Mouse (Mus musculus) lung, embryonic 16.5 days (tissue): Measurements from ENCODE around the gene Map1lc3a. TPM values are rescaled to one million over a fixed set of nuclear protein-coding genes. Genes with fewer than 3 reads are reported as not detected.
A peak's percentile ranks its signal among the peaks of the same experiment; 100 is the strongest.

Source experiments
- ATAC-seq: fragments of 200-750 bp; cut with Nextera tagmentation; 2 replicates; pipeline ENCODE4 v1.8.0; 2017; ENCODE audit warnings: low read depth, mild to moderate bottlenecking, moderate library complexity
- H3K27ac ChIP-seq: fragments of 300-500 bp; sonication (generic); 2 replicates; pipeline ENCODE4 v1.5.1; 2014; ENCODE audit warnings: mild to moderate bottlenecking, control low read depth, low read length
- H3K27me3 ChIP-seq: fragments of 300-500 bp; sonication (generic); 2 replicates; pipeline ENCODE4 v1.6.1; 2014; ENCODE audit warnings: low read depth, low read length, mixed read lengths; ENCODE audit not compliant: control insufficient read depth, insufficient read depth
- H3K36me3 ChIP-seq: fragments of 300-500 bp; sonication (generic); 2 replicates; pipeline ENCODE4 v1.6.1; 2014; ENCODE audit warnings: low read length; ENCODE audit not compliant: control insufficient read depth, insufficient read depth
- H3K4me1 ChIP-seq: fragments of 300-500 bp; sonication (generic); replicated peaks from 2 replicates; pipeline ENCODE4 v1.6.1; 2014; ENCODE audit warnings: low read length, mixed read lengths; ENCODE audit not compliant: control insufficient read depth, insufficient read depth
- H3K4me2 ChIP-seq: fragments of 300-500 bp; sonication (generic); 2 replicates; pipeline ENCODE4 v1.6.1; 2014; ENCODE audit warnings: low read depth, low read length, control low read depth
- H3K4me3 ChIP-seq: fragments of 300-500 bp; sonication (generic); 2 replicates; pipeline ENCODE4 v1.5.1; 2014; ENCODE audit warnings: mild to moderate bottlenecking, low read length, control low read depth
- H3K9ac ChIP-seq: fragments of 300-500 bp; sonication (generic); 2 replicates; pipeline ENCODE4 v1.6.1; 2014; ENCODE audit warnings: low read length, control low read depth
- H3K9me3 ChIP-seq: fragments of 300-500 bp; sonication (generic); 2 replicates; pipeline ENCODE4 v1.6.1; 2016; ENCODE audit warnings: low read length; ENCODE audit not compliant: control insufficient read depth
- WGBS: fragments of 180-500 bp; shearing (Covaris S2); extraction: QIAGEN DNeasy Blood & Tissue Kit; methylation state at CpG from one replicate; pipeline ENCODE4 v1.1.7; 2014; 5-methylcytosine and 5-hydroxymethylcytosine counted together
- polyA plus RNA-seq: library from polyadenylated mRNA; unstranded; fragments of >200 nt; fragmentation: Nextera tagmentation; extraction: Ambion mirVana; gene quantifications from 2 replicates; pipeline ENCODE4 v1.2.1, GENCODE M21; 2015

Gene Map1lc3a
- polyA plus RNA-seq, 1 experiment from 2014 or later, result 160 TPM

GRCm38 (mm10) chr2:155249588-155249987 lies 26.5 kb upstream of the Map1lc3a start:
- WGBS, result 87% methylated on average over 5 of the region's 5 CpGs

GRCm38 (mm10) chr2:155265526-155265925 lies 10.6 kb upstream of the Map1lc3a start:
- no peak overlapping the region for H3K9ac ChIP-seq

More at GRCm38 (mm10) chr2:155249588-155249987, 26.5 kb upstream of the Map1lc3a start:
- peaks cover 58% of the 10 kb centered on the region for H3K36me3 ChIP-seq
- no peaks in the 10 kb centered on the region for H3K4me1 ChIP-seq
- H3K4me3 ChIP-seq, result no peak overlapping the region
- no peaks in the 10 kb centered on the region for H3K27me3 ChIP-seq
- H3K4me2 ChIP-seq, result no peak overlapping the region
- H3K9ac ChIP-seq, result no peak overlapping the region
- no peak for ATAC-seq
- no peak overlapping the region for H3K27ac ChIP-seq
- H3K9me3 ChIP-seq, result no peaks in the 10 kb centered on the region

GRCm38 (mm10) chr2:155266896-155267295 lies 9.2 kb upstream of the Map1lc3a start:
- ATAC-seq, result no peak
- H3K4me1 ChIP-seq, result no peaks in the 10 kb centered on the region
- WGBS, result 75% methylated on average over 5 of the region's 5 CpGs
- no peak overlapping the region for H3K4me2 ChIP-seq
- no peak overlapping the region for H3K9ac ChIP-seq
- no peaks in the 10 kb centered on the region for H3K36me3 ChIP-seq
- no peak overlapping the region for H3K27ac ChIP-seq
- H3K27me3 ChIP-seq, result no peaks in the 10 kb centered on the region
- H3K9me3 ChIP-seq, result no peaks in the 10 kb centered on the region
- no peak overlapping the region for H3K4me3 ChIP-seq

More at GRCm38 (mm10) chr2:155265526-155265925, 10.6 kb upstream of the Map1lc3a start:
- no peak overlapping the region for H3K4me3 ChIP-seq
- H3K27me3 ChIP-seq, result no peaks in the 10 kb centered on the region
- H3K4me1 ChIP-seq, result no peaks in the 10 kb centered on the region
- no peaks in the 10 kb centered on the region for H3K9me3 ChIP-seq
- no peak overlapping the region for H3K4me2 ChIP-seq
- WGBS, result 86% methylated on average over 6 of the region's 6 CpGs
- no peak overlapping the region for H3K27ac ChIP-seq
- ATAC-seq, result no peak
- H3K36me3 ChIP-seq, result no peaks in the 10 kb centered on the region

DNA sequence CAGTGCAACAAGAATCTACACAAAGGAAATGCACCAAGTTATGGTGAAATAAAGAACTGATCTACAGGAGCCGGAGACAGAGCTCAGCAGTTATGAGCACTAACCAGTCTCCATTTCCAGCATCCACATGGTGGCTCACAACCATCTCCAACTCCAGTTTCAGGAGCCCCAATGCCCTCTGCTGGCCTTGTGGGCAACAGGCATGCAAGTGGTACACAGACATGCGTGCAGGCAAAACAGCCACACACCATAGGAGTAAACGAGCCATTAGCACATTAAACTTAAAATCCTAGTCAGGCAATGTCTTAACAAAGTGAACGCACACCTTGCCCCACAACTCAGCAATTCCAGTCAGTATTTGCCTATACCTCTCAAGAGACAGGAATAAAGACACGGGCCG lies 4.1 kb upstream of the Map1lc3a start:
- Histone ChIP-seq H3K4me1 (peaks cover 3% of the 10 kb centered on the region; the same call in 1 of the 2 replicates), H3K27me3 (no peaks in the 10 kb centered on the region), H3K4me2 (no peak overlapping the region), H3K9me3 (no peaks in the 10 kb centered on the region), H3K4me3 (no peak overlapping the region), H3K9ac (no peak overlapping the region), H3K27ac (no peak overlapping the region), H3K36me3 (no peaks in the 10 kb centered on the region)
- no peak for ATAC-seq
- WGBS, result 82% methylated on average over 6 of the region's 6 CpGs

DNA sequence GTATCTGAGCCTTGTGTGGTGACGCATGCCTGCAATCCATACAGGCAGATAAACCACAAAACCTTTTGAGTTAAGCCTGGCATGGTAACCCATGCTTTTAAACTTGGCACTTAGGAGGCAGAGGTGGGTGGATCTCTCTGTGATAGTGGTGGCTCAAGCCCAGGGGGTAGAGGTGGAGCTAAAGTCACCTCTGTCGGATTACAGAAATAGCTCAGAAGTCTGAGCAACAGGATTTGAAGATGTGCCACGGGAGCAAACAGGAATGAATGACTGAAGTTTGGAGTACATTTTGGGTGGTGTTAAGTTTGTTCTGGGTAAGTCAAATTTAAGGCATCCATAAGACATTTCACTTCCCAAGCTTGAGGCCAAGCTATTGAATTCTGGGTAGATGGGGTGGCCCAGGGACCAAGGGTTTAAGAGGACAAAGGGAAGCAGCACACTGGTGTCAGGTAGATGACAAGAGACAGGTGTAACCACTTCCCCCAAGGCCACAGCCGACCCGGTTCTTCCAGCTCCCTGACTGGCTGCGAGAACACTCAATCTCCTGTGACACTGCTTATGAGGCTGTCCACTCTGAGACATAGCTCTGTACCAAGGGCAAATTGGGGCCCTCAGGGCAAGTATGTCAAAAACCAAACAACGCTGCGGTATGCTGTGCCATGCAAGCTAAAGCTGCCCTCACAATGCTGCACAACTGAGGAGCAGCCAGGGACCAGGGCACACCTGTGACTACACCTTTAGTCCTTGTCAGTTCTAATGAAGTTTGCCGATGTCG lies 3.5 kb upstream of the Map1lc3a start:
- no peaks in the 10 kb centered on the region for H3K27me3 ChIP-seq
- H3K4me1 ChIP-seq, result peaks cover 9% of the 10 kb centered on the region
- no peak overlapping the region for H3K4me2 ChIP-seq
- H3K9ac ChIP-seq, result no peak overlapping the region
- no peak overlapping the region for H3K4me3 ChIP-seq
- ATAC-seq, result no peak
- H3K27ac ChIP-seq, result no peak overlapping the region
- H3K9me3 ChIP-seq, result no peaks in the 10 kb centered on the region
- WGBS, result 62% methylated on average over 10 of the region's 10 CpGs
- H3K36me3 ChIP-seq, result no peaks in the 10 kb centered on the region

GRCm38 (mm10) chr2:155273603-155274002 lies 2.5 kb upstream of the Map1lc3a start:
- no peaks in the 10 kb centered on the region for H3K27me3 ChIP-seq
- WGBS, result 80% methylated on average over 8 of the region's 8 CpGs
- no peak overlapping the region for H3K9ac ChIP-seq
- no peak overlapping the region for H3K27ac ChIP-seq
- no peak overlapping the region for H3K4me2 ChIP-seq
- no peaks in the 10 kb centered on the region; the same call in 1 of the 2 replicates for H3K36me3 ChIP-seq
- no peak overlapping the region for H3K4me3 ChIP-seq
- no peaks in the 10 kb centered on the region for H3K9me3 ChIP-seq
- peaks cover 9% of the 10 kb centered on the region for H3K4me1 ChIP-seq
- no peak for ATAC-seq

- Histone ChIP-seq H3K9me3 (no peaks in the 10 kb centered on the region), H3K36me3 (no peaks in the 10 kb centered on the region; the same call in 1 of the 2 replicates), H3K4me3 (peak overlapping the region; percentile 96), H3K9ac (peak overlapping the region; percentile 95), H3K4me2 (peak overlapping the region; percentile 78), H3K27ac (peak overlapping the region; percentile 86), H3K27me3 (no peaks in the 10 kb centered on the region), H3K4me1 (peaks cover 9% of the 10 kb centered on the region)
- ATAC-seq, result peak; percentile 96
- 0% methylated on average over 20 of the region's 49 CpGs for WGBS
Measured at GRCm38 (mm10) chr2:155276621-155277175, 601 bp downstream of the Map1lc3a start.

DNA sequence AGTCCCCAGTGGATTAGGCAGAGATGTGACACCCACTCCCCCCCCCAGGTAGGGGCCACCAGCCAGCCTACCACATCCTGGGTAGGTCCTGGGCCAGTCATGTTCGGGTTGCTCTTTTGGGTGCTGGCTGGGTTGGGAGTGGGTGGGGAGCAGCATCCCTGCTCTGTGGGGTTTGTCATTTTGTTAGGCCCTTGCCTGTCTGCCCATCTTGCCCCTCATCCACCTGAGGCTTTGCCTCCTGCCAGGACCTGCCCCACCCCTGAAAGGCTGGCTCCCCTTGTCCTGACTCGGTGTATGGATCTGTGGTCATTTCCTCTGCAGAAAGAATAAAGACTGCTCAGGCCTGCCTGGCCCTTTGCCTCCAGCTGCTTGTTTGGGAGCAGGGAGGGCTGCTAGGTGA lies 1.6 kb downstream of the Map1lc3a start:
- WGBS, result 67% methylated on average over 2 of the region's 2 CpGs
- H3K9ac ChIP-seq, result peak overlapping the region; percentile 95

DNA sequence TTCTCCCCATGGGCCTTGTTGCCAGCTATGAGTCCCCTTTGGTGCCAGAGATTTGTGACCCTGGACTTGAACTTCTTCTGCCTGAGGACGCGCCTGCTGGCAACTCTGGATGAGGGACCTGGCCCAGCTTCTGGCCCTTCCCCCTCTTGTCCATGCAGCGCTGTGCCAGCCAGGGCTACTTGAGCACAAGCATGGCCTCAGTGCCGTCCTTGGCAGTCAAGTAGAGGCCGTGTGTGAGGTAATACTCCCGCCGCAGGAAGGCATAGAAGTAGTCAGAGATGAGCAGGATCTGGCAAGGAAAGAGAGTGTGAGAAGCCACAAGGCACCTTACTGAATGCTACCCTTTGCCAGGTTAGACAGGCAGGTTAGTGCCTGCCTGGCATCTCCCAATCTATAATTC lies 2.3 kb downstream of the Map1lc3a start:
- WGBS, result 79% methylated on average over 7 of the region's 7 CpGs
- Histone ChIP-seq H3K27me3 (no peaks in the 10 kb centered on the region), H3K4me3 (no peak overlapping the region), H3K9ac (no peak overlapping the region), H3K4me1 (peaks cover 9% of the 10 kb centered on the region), H3K36me3 (no peaks in the 10 kb centered on the region; the same call in 1 of the 2 replicates), H3K9me3 (no peaks in the 10 kb centered on the region), H3K4me2 (no peak overlapping the region), H3K27ac (no peak overlapping the region)
- no peak for ATAC-seq

More for the DNA sequence above, 1.6 kb downstream of the Map1lc3a start:
- H3K36me3 ChIP-seq, result no peaks in the 10 kb centered on the region; the same call in 1 of the 2 replicates
- H3K4me3 ChIP-seq, result peak overlapping the region; percentile 96; the same call in 1 of the 2 replicates
- no peak for ATAC-seq
- H3K27ac ChIP-seq, result no peak overlapping the region
- H3K9me3 ChIP-seq, result no peaks in the 10 kb centered on the region
- H3K27me3 ChIP-seq, result no peaks in the 10 kb centered on the region
- H3K4me2 ChIP-seq, result peak overlapping the region; percentile 78
- H3K4me1 ChIP-seq, result peaks cover 9% of the 10 kb centered on the region
